Mouse (Mus musculus): Measurements from ENCODE around the gene Gm20388. TPM values are rescaled to one million over a fixed set of nuclear protein-coding genes. Genes with fewer than 3 reads are reported as not detected.

Gm20388 gene
- total RNA-seq, 1 experiment from 2014 or later: 18.4 TPM

GRCm38 (mm10) chr8:119992249-119992648 is 81.6 kb downstream of the Gm20388 start, which contains the start of gene Crispld2:
Crispld2 (plus strand) TSS chr8:119992438.
- peak; percentile 90 to 93 for ATAC-seq (replicated peaks in 1 of 2; ENCODE audit: insufficient read depth in 1 of 2, low FRiP score in 2 of 2, low TSS enrichment in 1 of 2, low read depth in 1 of 2, poor library complexity in 2 of 2, severe bottlenecking in 2 of 2)

- ATAC-seq (replicated peaks in 1 of 2; ENCODE audit: insufficient read depth in 1 of 2, low FRiP score in 2 of 2, low TSS enrichment in 1 of 2, low read depth in 1 of 2, poor library complexity in 2 of 2, severe bottlenecking in 2 of 2): no peak
These were observed 83.5 kb downstream of the Gm20388 start for GRCm38 (mm10) chr8:119994114-119994513.

- ATAC-seq (replicated peaks in 1 of 2; ENCODE audit: insufficient read depth in 1 of 2, low FRiP score in 2 of 2, low TSS enrichment in 1 of 2, low read depth in 1 of 2, poor library complexity in 2 of 2, severe bottlenecking in 2 of 2): no peak
These were observed 83.9 kb downstream of the Gm20388 start for GRCm38 (mm10) chr8:119994556-119994955.

GRCm38 (mm10) chr8:119997266-119997665 is 86.6 kb downstream of the Gm20388 start:
- no peak for ATAC-seq (replicated peaks in 1 of 2; ENCODE audit: insufficient read depth in 1 of 2, low FRiP score in 2 of 2, low TSS enrichment in 1 of 2, low read depth in 1 of 2, poor library complexity in 2 of 2, severe bottlenecking in 2 of 2)

- ATAC-seq (replicated peaks in 1 of 2; ENCODE audit: insufficient read depth in 1 of 2, low FRiP score in 2 of 2, low TSS enrichment in 1 of 2, low read depth in 1 of 2, poor library complexity in 2 of 2, severe bottlenecking in 2 of 2): no peak
These were observed 89.8 kb downstream of the Gm20388 start for GRCm38 (mm10) chr8:120000461-120000860.

- no peak for ATAC-seq (replicated peaks in 1 of 2; ENCODE audit: insufficient read depth in 1 of 2, low FRiP score in 2 of 2, low TSS enrichment in 1 of 2, low read depth in 1 of 2, poor library complexity in 2 of 2, severe bottlenecking in 2 of 2)
These were observed 91.1 kb downstream of the Gm20388 start for GRCm38 (mm10) chr8:120001712-120002111.

- no peak for ATAC-seq (replicated peaks in 1 of 2; ENCODE audit: insufficient read depth in 1 of 2, low FRiP score in 2 of 2, low TSS enrichment in 1 of 2, low read depth in 1 of 2, poor library complexity in 2 of 2, severe bottlenecking in 2 of 2)
These were observed 91.7 kb downstream of the Gm20388 start for GRCm38 (mm10) chr8:120002348-120002747.

GRCm38 (mm10) chr8:120004154-120004702 is 93.6 kb downstream of the Gm20388 start:
- no peak for ATAC-seq (replicated peaks in 1 of 2; ENCODE audit: insufficient read depth in 1 of 2, low FRiP score in 2 of 2, low TSS enrichment in 1 of 2, low read depth in 1 of 2, poor library complexity in 2 of 2, severe bottlenecking in 2 of 2)

GRCm38 (mm10) chr8:120004705-120005381 is 94.2 kb downstream of the Gm20388 start:
- ATAC-seq (replicated peaks in 1 of 2; ENCODE audit: insufficient read depth in 1 of 2, low FRiP score in 2 of 2, low TSS enrichment in 1 of 2, low read depth in 1 of 2, poor library complexity in 2 of 2, severe bottlenecking in 2 of 2): no peak

- ATAC-seq (replicated peaks in 1 of 2; ENCODE audit: insufficient read depth in 1 of 2, low FRiP score in 2 of 2, low TSS enrichment in 1 of 2, low read depth in 1 of 2, poor library complexity in 2 of 2, severe bottlenecking in 2 of 2): no peak
These were observed 96.1 kb downstream of the Gm20388 start for GRCm38 (mm10) chr8:120006645-120007160.

- ATAC-seq (replicated peaks in 1 of 2; ENCODE audit: insufficient read depth in 1 of 2, low FRiP score in 2 of 2, low TSS enrichment in 1 of 2, low read depth in 1 of 2, poor library complexity in 2 of 2, severe bottlenecking in 2 of 2): no peak
These were observed 96.5 kb downstream of the Gm20388 start for GRCm38 (mm10) chr8:120007178-120007577.

GRCm38 (mm10) chr8:120009284-120009683 is 98.6 kb downstream of the Gm20388 start:
- no peak for ATAC-seq (replicated peaks in 1 of 2; ENCODE audit: insufficient read depth in 1 of 2, low FRiP score in 2 of 2, low TSS enrichment in 1 of 2, low read depth in 1 of 2, poor library complexity in 2 of 2, severe bottlenecking in 2 of 2)

GRCm38 (mm10) chr8:120012491-120012890 is 101.8 kb downstream of the Gm20388 start:
- no peak for ATAC-seq (replicated peaks in 1 of 2; ENCODE audit: insufficient read depth in 1 of 2, low FRiP score in 2 of 2, low TSS enrichment in 1 of 2, low read depth in 1 of 2, poor library complexity in 2 of 2, severe bottlenecking in 2 of 2)

GRCm38 (mm10) chr8:120012927-120013326 is 102.3 kb downstream of the Gm20388 start:
- no peak for ATAC-seq (replicated peaks in 1 of 2; ENCODE audit: insufficient read depth in 1 of 2, low FRiP score in 2 of 2, low TSS enrichment in 1 of 2, low read depth in 1 of 2, poor library complexity in 2 of 2, severe bottlenecking in 2 of 2)

- peak; percentile 52 to 65; a peak in 3 of 4 replicates for ATAC-seq (replicated peaks in 1 of 2; ENCODE audit: insufficient read depth in 1 of 2, low FRiP score in 2 of 2, low TSS enrichment in 1 of 2, low read depth in 1 of 2, poor library complexity in 2 of 2, severe bottlenecking in 2 of 2)
These were observed 103.8 kb downstream of the Gm20388 start for GRCm38 (mm10) chr8:120014267-120015023.

- no peak for ATAC-seq (replicated peaks in 1 of 2; ENCODE audit: insufficient read depth in 1 of 2, low FRiP score in 2 of 2, low TSS enrichment in 1 of 2, low read depth in 1 of 2, poor library complexity in 2 of 2, severe bottlenecking in 2 of 2)
These were observed 105.3 kb downstream of the Gm20388 start for GRCm38 (mm10) chr8:120015916-120016315.

GRCm38 (mm10) chr8:120016424-120016823 is 105.8 kb downstream of the Gm20388 start:
- ATAC-seq (replicated peaks in 1 of 2; ENCODE audit: insufficient read depth in 1 of 2, low FRiP score in 2 of 2, low TSS enrichment in 1 of 2, low read depth in 1 of 2, poor library complexity in 2 of 2, severe bottlenecking in 2 of 2): peak; percentile 67 to 83

- ATAC-seq (replicated peaks in 1 of 2; ENCODE audit: insufficient read depth in 1 of 2, low FRiP score in 2 of 2, low TSS enrichment in 1 of 2, low read depth in 1 of 2, poor library complexity in 2 of 2, severe bottlenecking in 2 of 2): no peak
These were observed 106.7 kb downstream of the Gm20388 start for GRCm38 (mm10) chr8:120017349-120017748.
